Mouse (Mus musculus): ENCODE results near the gene Snx20.

DNA sequence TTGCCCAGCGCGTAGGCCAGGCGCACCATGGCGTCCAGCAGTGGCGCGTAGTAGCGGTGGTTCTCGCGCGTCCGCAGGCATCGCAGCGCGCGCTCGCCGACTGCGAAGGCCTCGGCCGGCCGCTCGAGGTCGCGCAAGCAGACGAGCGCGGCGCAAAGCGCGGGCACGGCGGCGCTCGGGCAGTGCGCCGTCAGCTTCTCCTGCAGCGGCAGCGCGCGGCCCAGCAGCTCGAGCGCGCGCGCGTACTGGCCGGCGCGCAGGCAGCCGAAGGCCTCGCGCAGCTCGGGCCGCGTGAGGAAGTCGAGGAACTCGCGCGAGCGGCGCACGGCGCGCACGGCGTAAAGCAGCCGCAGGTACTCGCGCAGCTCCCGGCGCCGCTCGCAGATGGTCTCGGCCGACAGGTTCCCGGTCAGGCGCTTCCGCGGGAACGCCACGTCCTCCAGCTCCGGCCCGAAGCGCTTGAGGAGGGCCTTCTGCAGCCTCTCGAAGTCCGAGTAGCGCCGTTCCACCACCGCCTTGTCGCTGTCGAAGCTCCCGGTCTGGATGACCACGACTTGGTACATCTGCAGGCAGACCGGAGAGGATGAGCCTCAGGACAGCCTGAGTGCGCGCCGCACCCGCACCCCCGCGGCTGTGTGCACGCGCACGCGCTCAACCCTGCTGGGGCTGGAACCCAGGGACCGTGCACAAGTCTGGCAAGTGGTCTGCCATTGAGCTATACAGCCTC lies 8.5 kb downstream of the Snx20 start:
- TF ChIP-seq CTCF (IDR thresholded peaks at IDR 0.05) (peak; percentile 36), EP300 (IDR thresholded peaks at IDR 0.05) (no peak)

Data from lung, postnatal 0 days (tissue).